Mouse (Mus musculus) small intestine, adult 2 months (tissue): ENCODE measurements at regions not wholly inside any gene's neighbourhood (a gene's known extent, or its start where the extent isn't known, plus 50 kb on each side); places are given as distances from the start of the nearest gene placed in this dataset.

Source experiments
- H3K27ac ChIP-seq: fragments of 200-500 bp; 2 replicates; pipeline ENCODE4 v1.5.1; 2012; ENCODE audit warnings: low read depth, low read length, control low read depth, inconsistent platforms; ENCODE audit not compliant: insufficient read depth
- H3K27me3 ChIP-seq: fragments of 200-500 bp; 2 replicates; pipeline ENCODE4 v1.6.1; 2012; ENCODE audit warnings: mild to moderate bottlenecking, moderate library complexity, low read length, inconsistent platforms; ENCODE audit not compliant: control insufficient read depth, insufficient read depth
- H3K36me3 ChIP-seq: fragments of 200-500 bp; 2 replicates; pipeline ENCODE4 v1.6.1; 2012; ENCODE audit warnings: mild to moderate bottlenecking, low read length, control low read depth, inconsistent platforms; ENCODE audit not compliant: control insufficient read depth, insufficient read depth
- H3K4me1 ChIP-seq: fragments of 200-500 bp; 2 replicates; pipeline ENCODE4 v1.6.1; 2012; ENCODE audit warnings: low read length, inconsistent platforms, mixed read lengths; ENCODE audit not compliant: control insufficient read depth, insufficient read depth, insufficient read length
- H3K4me3 ChIP-seq: fragments of 200-500 bp; 2 replicates; pipeline ENCODE4 v1.5.1; 2012; ENCODE audit warnings: low read depth, mild to moderate bottlenecking, control low read depth, inconsistent platforms, low read length, moderate library complexity
- CTCF ChIP-seq: fragments of 200-500 bp; IDR thresholded peaks from 2 replicates; pipeline ENCODE4 v1.5.1; 2012; ENCODE audit warnings: low read depth, mild to moderate bottlenecking, control low read depth, inconsistent platforms, low read length, moderate library complexity, mixed read lengths; ENCODE audit not compliant: insufficient replicate concordance, insufficient read length; ENCODE audit errors: extremely low read depth
- POLR2A ChIP-seq: fragments of 200-500 bp; IDR thresholded peaks from 2 replicates; pipeline ENCODE4 v1.6.1; 2012; ENCODE audit warnings: low read depth, mild to moderate bottlenecking, control low read depth, inconsistent platforms, low read length, moderate library complexity
- WGBS: fragments of 180-500 bp; shearing (Covaris S2); methylation state at CpG from one replicate; pipeline ENCODE4 v1.1.7; 2018; 5-methylcytosine and 5-hydroxymethylcytosine counted together

- Histone ChIP-seq H3K36me3 (no peaks in the 10 kb centered on the region), H3K4me1 (peaks cover 13% of the 10 kb centered on the region), H3K27me3 (no peaks in the 10 kb centered on the region), H3K4me3 (no peak overlapping the region), H3K27ac (no peak overlapping the region)
- TF ChIP-seq CTCF, result no peak
- WGBS, result 62% methylated on average over 5 of the region's 5 CpGs
Measured at GRCm38 (mm10) chr4:131322323-131322722, 378.1 kb downstream of the Matn1 start.

- H3K27me3 ChIP-seq, result no peaks in the 10 kb centered on the region
- WGBS, result 82% methylated on average over 3 of the region's 3 CpGs
- peaks cover 13% of the 10 kb centered on the region for H3K4me1 ChIP-seq
- H3K4me3 ChIP-seq, result no peak overlapping the region
- H3K27ac ChIP-seq, result no peak overlapping the region
- no peaks in the 10 kb centered on the region for H3K36me3 ChIP-seq
- no peak for TF ChIP-seq POLR2A
- TF ChIP-seq CTCF, result no peak
Measured at GRCm38 (mm10) chr4:131324486-131324885, 380.3 kb downstream of the Matn1 start.

GRCm38 (mm10) chr4:131325200-131325599 is 381.0 kb downstream of the Matn1 start:
- no peaks in the 10 kb centered on the region for H3K27me3 ChIP-seq
- H3K4me1 ChIP-seq, result peaks cover 13% of the 10 kb centered on the region
- WGBS, result 29% methylated on average over 11 of the region's 11 CpGs
- TF ChIP-seq CTCF (no peak), POLR2A (no peak)
- H3K36me3 ChIP-seq, result no peaks in the 10 kb centered on the region
- peak overlapping the region; percentile 44; the same call in 1 of the 2 replicates for H3K27ac ChIP-seq
- no peak overlapping the region for H3K4me3 ChIP-seq

GRCm38 (mm10) chr4:131325609-131326008 is 381.4 kb downstream of the Matn1 start:
- Histone ChIP-seq H3K27ac (peak overlapping the region; percentile 44; the same call in 1 of the 2 replicates), H3K36me3 (no peaks in the 10 kb centered on the region), H3K27me3 (no peaks in the 10 kb centered on the region), H3K4me1 (peaks cover 13% of the 10 kb centered on the region), H3K4me3 (no peak overlapping the region)
- WGBS, result 30% methylated on average over 3 of the region's 3 CpGs
- TF ChIP-seq CTCF, result no peak

GRCm38 (mm10) chr4:131329398-131329797 is 385.2 kb downstream of the Matn1 start:
- Histone ChIP-seq H3K27ac (no peak overlapping the region), H3K27me3 (no peaks in the 10 kb centered on the region), H3K36me3 (no peaks in the 10 kb centered on the region), H3K4me1 (peaks cover 8% of the 10 kb centered on the region), H3K4me3 (no peak overlapping the region)
- 29% methylated on average over 5 of the region's 5 CpGs for WGBS
- no peak for TF ChIP-seq CTCF

GRCm38 (mm10) chr4:131331646-131332045 is 387.5 kb downstream of the Matn1 start:
- Histone ChIP-seq H3K4me3 (no peak overlapping the region), H3K4me1 (no peaks in the 10 kb centered on the region), H3K27me3 (no peaks in the 10 kb centered on the region), H3K27ac (no peak overlapping the region), H3K36me3 (no peaks in the 10 kb centered on the region)
- TF ChIP-seq POLR2A (no peak), CTCF (no peak)
- WGBS, result 93% methylated on average over 4 of the region's 4 CpGs

GRCm38 (mm10) chr4:131336801-131337200 is 392.6 kb downstream of the Matn1 start:
- H3K4me3 ChIP-seq, result no peak overlapping the region
- TF ChIP-seq CTCF, result no peak
- no peak overlapping the region for H3K27ac ChIP-seq
- no peaks in the 10 kb centered on the region for H3K36me3 ChIP-seq
- no peaks in the 10 kb centered on the region for H3K4me1 ChIP-seq
- no peaks in the 10 kb centered on the region for H3K27me3 ChIP-seq
- WGBS, result 92% methylated on average over 3 of the region's 3 CpGs

GRCm38 (mm10) chr4:131340993-131341695 is 397.0 kb downstream of the Matn1 start:
- Histone ChIP-seq H3K36me3 (no peaks in the 10 kb centered on the region), H3K27ac (no peak overlapping the region), H3K4me1 (no peaks in the 10 kb centered on the region), H3K4me3 (no peak overlapping the region), H3K27me3 (no peaks in the 10 kb centered on the region)
- WGBS, result 17% methylated on average over 9 of the region's 9 CpGs
- TF ChIP-seq POLR2A (no peak), CTCF (no peak)
